Mouse (Mus musculus) forebrain, embryonic 16.5 days (tissue): Measurements from ENCODE around the gene Fndc10. TPM values are rescaled to one million over a fixed set of nuclear protein-coding genes. Genes with fewer than 3 reads are reported as not detected.
"Not testable (repeated sequence)": the region's sequence is repeated elsewhere in the genome, so short reads cannot be mapped to it uniquely, and the experiment has no call there.

Experiments used
- ATAC-seq: fragments of 200-750 bp; cut with Nextera tagmentation; 2 replicates; pipeline ENCODE4 v1.8.0; 2017; ENCODE audit warnings: mild to moderate bottlenecking, moderate library complexity
- H3K27ac ChIP-seq: fragments of 300-500 bp; sonication (generic); 2 replicates; pipeline ENCODE4 v1.5.1; 2014; ENCODE audit warnings: low read length, control low read depth
- H3K27me3 ChIP-seq: fragments of 300-500 bp; sonication (generic); replicated peaks from 2 replicates; pipeline ENCODE4 v1.6.1; 2014; ENCODE audit warnings: low read length; ENCODE audit not compliant: control insufficient read depth, insufficient read depth
- H3K36me3 ChIP-seq: fragments of 300-500 bp; sonication (generic); 2 replicates; pipeline ENCODE4 v1.6.1; 2014; ENCODE audit not compliant: control insufficient read depth, insufficient read depth
- H3K4me1 ChIP-seq: fragments of 300-500 bp; sonication (generic); replicated peaks from 2 replicates; pipeline ENCODE4 v1.6.1; 2014; ENCODE audit warnings: low read length; ENCODE audit not compliant: control insufficient read depth, insufficient read depth
- H3K4me2 ChIP-seq: fragments of 300-500 bp; sonication (generic); 2 replicates; pipeline ENCODE4 v1.6.1; 2014; ENCODE audit warnings: mild to moderate bottlenecking, low read length, control low read depth
- H3K4me3 ChIP-seq: fragments of 300-500 bp; sonication (generic); replicated peaks from 2 replicates; pipeline ENCODE4 v1.5.1; 2014; ENCODE audit warnings: mild to moderate bottlenecking, low read length, control low read depth
- H3K9ac ChIP-seq: fragments of 300-500 bp; sonication (generic); replicated peaks from 2 replicates; pipeline ENCODE4 v1.6.1; 2014; ENCODE audit warnings: low read depth, low read length, control low read depth
- H3K9me3 ChIP-seq: fragments of 300-500 bp; sonication (generic); 2 replicates; pipeline ENCODE4 v1.6.1; 2016; ENCODE audit warnings: low read length; ENCODE audit not compliant: control insufficient read depth
- WGBS: fragments of 180-500 bp; shearing (Covaris S2); extraction: QIAGEN DNeasy Blood & Tissue Kit; methylation state at CpG from one replicate; pipeline ENCODE4 v1.1.7; 2014; 5-methylcytosine and 5-hydroxymethylcytosine counted together
- polyA plus RNA-seq: library from polyadenylated mRNA; unstranded; fragments of >200 nt; fragmentation: Nextera tagmentation; extraction: Ambion mirVana; gene quantifications from 2 replicates; pipeline ENCODE4 v1.2.1, GENCODE M21; 2015

Gene Fndc10
- polyA plus RNA-seq = 4.8 and 7.5 TPM in 2 replicates

DNA sequence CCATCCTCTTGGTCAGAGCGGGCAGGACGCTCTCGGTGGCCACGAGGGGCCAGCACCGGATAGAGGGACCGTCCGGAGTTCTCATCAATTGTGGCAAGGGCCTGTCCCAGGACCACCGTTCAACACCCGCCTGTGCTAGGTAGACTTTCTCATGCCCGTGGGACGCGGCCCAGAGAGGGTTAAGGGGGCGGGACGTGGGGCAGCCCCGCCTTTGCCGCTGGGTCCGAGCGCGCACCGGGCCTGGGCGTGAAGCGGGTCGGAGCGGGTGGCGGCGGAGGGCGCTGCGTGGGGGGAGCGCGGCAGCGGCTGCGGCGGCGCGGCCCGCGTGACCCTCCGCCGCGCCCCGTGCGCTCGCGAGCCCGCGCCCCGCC, at the start of gene Fndc10:
Gene Fndc10, plus strand, starts transcription at position 232 of the 371 bp plus-strand sequence.
- Histone ChIP-seq H3K36me3 (no peaks in the 10 kb centered on the region), H3K4me2 (peak within 1 kb of the TSS; percentile 81), H3K27ac (peak within 1 kb of the TSS; percentile 90), H3K9ac (peak within 1 kb of the TSS; percentile 78), H3K9me3 (no peaks in the 10 kb centered on the region), H3K4me3 (peak within 1 kb of the TSS; percentile 74), H3K27me3 (no peaks in the 10 kb centered on the region), H3K4me1 (peaks cover 22% of the 10 kb centered on the region)
- under 1% methylated on average over 44 of the region's 47 CpGs for WGBS
- peak; percentile 88 for ATAC-seq

GRCm38 (mm10) chr4:155645308-155645707, 48.8 kb upstream of the Fndc10 start, which contains the start of gene Gm10563:
TSS of gene Gm10563 (minus strand) at chr4:155645408.
- not testable (repeated sequence) for H3K27ac ChIP-seq, ATAC-seq, H3K4me1 ChIP-seq, H3K4me3 ChIP-seq, H3K27me3 ChIP-seq, H3K9ac ChIP-seq, H3K4me2 ChIP-seq, H3K9me3 ChIP-seq
- 94% methylated on average over 2 of the region's 2 CpGs for WGBS
- H3K36me3 ChIP-seq = peaks cover 60% of the 10 kb centered on the region

DNA sequence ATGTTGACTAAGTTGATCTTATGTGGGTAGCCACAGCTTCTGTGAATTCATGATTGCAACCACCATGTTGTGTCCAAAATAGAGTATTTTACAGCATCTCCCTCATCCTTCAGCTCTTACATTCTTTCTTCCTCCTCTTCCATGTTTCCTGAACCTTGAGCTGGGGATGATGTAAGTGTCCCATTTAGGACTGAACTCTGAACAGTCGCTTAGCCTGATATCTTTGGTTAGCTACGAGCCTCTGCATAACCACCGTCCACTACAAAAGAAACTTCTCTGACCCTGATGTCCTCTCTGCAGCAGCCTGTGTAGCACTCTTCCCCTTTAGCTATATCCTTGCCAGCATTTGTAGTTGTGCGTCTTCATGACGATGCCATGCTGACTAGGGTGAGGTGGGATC, 48.4 kb upstream of the Fndc10 start:
- WGBS = 95% methylated on average over 5 of the region's 5 CpGs
- no peak for ATAC-seq
- H3K9ac ChIP-seq = no peak overlapping the region
- no peaks in the 10 kb centered on the region for H3K4me1 ChIP-seq
- H3K27ac ChIP-seq = no peak overlapping the region
- peaks cover under 1% of the 10 kb centered on the region; the same call in 1 of the 2 replicates for H3K27me3 ChIP-seq
- H3K4me2 ChIP-seq = no peak overlapping the region
- no peak overlapping the region for H3K4me3 ChIP-seq
- H3K36me3 ChIP-seq = peaks cover 60% of the 10 kb centered on the region
- no peaks in the 10 kb centered on the region for H3K9me3 ChIP-seq

GRCm38 (mm10) chr4:155649355-155649754, 44.8 kb upstream of the Fndc10 start:
- Histone ChIP-seq H3K9ac (no peak overlapping the region), H3K4me3 (no peak overlapping the region), H3K4me1 (peaks cover 18% of the 10 kb centered on the region), H3K9me3 (no peaks in the 10 kb centered on the region), H3K27me3 (peaks cover 34% of the 10 kb centered on the region), H3K4me2 (no peak overlapping the region), H3K36me3 (peaks cover 40% of the 10 kb centered on the region), H3K27ac (no peak overlapping the region)
- 94% methylated on average over 11 of the region's 11 CpGs for WGBS
- ATAC-seq = no peak

DNA sequence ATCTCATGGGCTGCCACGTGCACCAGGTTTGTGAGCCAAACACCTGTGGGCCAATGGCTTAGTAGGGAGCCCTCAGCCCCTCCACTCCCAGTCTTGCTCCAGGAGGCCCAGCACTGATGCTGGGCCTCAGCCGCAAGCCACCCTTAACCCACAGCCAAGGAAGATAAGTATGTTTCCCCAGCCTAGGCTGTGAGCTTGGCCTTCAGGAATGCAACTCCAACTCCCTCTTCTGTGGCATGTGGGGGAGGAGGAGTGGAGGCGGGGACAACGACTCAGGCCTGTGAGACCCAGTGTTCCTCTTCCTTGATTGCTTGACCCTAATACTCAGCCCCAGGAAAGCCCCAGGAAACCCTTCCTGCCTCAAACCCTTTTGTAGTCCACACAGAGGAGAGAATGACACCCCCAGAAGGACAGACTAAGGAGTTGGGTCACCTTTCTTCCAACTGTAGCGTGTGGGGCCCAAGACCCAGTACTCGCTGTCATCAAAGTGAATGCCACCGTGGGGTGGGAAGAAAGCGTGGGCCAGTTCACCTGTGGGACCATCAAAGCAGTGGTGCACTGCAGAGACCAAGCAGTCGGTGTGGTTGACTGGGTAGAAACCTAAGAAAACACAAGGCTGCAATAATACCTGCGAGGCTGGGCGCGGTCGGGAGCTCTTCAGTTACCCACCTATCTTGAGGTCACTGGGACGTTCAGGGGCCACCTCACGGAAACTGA, 42.4 kb upstream of the Fndc10 start:
- Histone ChIP-seq H3K9ac (no peak overlapping the region), H3K4me1 (peaks cover 28% of the 10 kb centered on the region), H3K27me3 (peaks cover 53% of the 10 kb centered on the region), H3K27ac (no peak overlapping the region), H3K4me3 (no peak overlapping the region), H3K4me2 (no peak overlapping the region), H3K36me3 (peaks cover 40% of the 10 kb centered on the region), H3K9me3 (no peaks in the 10 kb centered on the region)
- no peak for ATAC-seq
- WGBS = 68% methylated on average over 15 of the region's 15 CpGs

DNA sequence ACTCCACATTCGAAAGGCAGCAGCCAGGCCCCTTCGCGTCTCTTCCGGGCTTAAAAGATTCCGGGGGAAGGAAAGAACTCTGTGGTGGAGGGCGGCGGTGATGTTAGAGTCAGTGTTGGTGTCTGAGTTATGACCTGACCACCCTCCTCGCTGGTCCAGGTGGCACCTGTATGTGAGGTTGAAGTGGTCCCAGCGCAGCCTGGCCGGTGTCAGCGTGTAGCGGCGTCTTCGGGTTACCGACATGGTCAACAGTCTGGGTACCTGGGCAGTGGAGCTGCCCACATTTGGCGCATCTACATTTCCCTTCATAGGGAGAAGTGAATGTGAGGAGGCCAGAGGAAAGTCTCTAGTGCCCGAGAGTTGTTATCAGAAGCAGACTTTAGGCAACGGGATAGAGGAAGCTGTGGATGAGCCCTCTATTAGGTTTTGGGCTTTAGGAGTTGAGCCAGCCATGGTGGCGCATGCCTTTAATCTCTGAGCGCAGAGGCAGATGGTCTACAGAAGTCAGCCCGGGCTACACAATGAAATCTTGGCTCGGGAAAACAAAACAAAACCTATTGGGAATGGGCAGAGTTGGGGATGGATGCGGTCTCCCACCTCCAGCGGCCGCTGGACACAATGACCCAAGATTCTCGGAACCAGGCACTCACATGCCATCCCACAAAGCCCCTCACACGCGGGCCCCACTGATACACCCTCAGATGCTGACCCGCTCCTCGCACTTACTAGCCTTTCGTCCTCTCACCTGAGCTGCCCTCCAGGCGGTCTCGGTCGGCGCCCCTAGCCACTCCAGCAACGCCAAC, 41.7 kb upstream of the Fndc10 start:
- WGBS = 21% methylated on average over 36 of the region's 36 CpGs
- H3K27me3 ChIP-seq = peaks cover 53% of the 10 kb centered on the region
- H3K4me1 ChIP-seq = peaks cover 28% of the 10 kb centered on the region
- peak overlapping the region; percentile 56 for H3K4me2 ChIP-seq
- no peaks in the 10 kb centered on the region for H3K9me3 ChIP-seq
- H3K36me3 ChIP-seq = peaks cover 37% of the 10 kb centered on the region
- H3K9ac ChIP-seq = peak overlapping the region; percentile 43; the same call in 1 of the 2 replicates
- peak overlapping the region; percentile 31 for H3K4me3 ChIP-seq
- ATAC-seq = no peak
- H3K27ac ChIP-seq = no peak overlapping the region

- H3K9ac ChIP-seq = peak within 1 kb of the TSS; percentile 43
- peak within 1 kb of the TSS; percentile 31 for H3K4me3 ChIP-seq
- H3K4me2 ChIP-seq = peak within 1 kb of the TSS; percentile 56
- no peaks in the 10 kb centered on the region for H3K9me3 ChIP-seq
- H3K4me1 ChIP-seq = peaks cover 28% of the 10 kb centered on the region
- peaks cover 31% of the 10 kb centered on the region for H3K36me3 ChIP-seq
- H3K27ac ChIP-seq = no peak within 1 kb of the TSS
- peak; percentile 26 for ATAC-seq
- H3K27me3 ChIP-seq = peaks cover 53% of the 10 kb centered on the region
- under 1% methylated on average over 33 of the region's 33 CpGs for WGBS
These were observed 41.1 kb upstream of the Fndc10 start, which contains the start of gene Mmp23 for GRCm38 (mm10) chr4:155653086-155653450. TSS of gene Mmp23 (minus strand) at chr4:155653384.

- 1% methylated on average over 31 of the region's 31 CpGs for WGBS
- no peaks in the 10 kb centered on the region for H3K9me3 ChIP-seq
- no peak overlapping the region for H3K27ac ChIP-seq
- peak overlapping the region; percentile 31 for H3K4me3 ChIP-seq
- peak overlapping the region; percentile 43 for H3K9ac ChIP-seq
- H3K27me3 ChIP-seq = peaks cover 53% of the 10 kb centered on the region
- peaks cover 28% of the 10 kb centered on the region for H3K4me1 ChIP-seq
- H3K36me3 ChIP-seq = peaks cover 26% of the 10 kb centered on the region
- peak overlapping the region; percentile 56 for H3K4me2 ChIP-seq
- peak; percentile 43; the same call in 1 of the 2 replicates for ATAC-seq
These were observed 40.5 kb upstream of the Fndc10 start for GRCm38 (mm10) chr4:155653451-155654182.

- WGBS = under 1% methylated on average over 6 of the region's 6 CpGs
- peaks cover 21% of the 10 kb centered on the region for H3K36me3 ChIP-seq
- H3K4me1 ChIP-seq = peaks cover 28% of the 10 kb centered on the region
- no peak overlapping the region for H3K27ac ChIP-seq
- H3K9me3 ChIP-seq = no peaks in the 10 kb centered on the region
- ATAC-seq = peak; percentile 16; the same call in 1 of the 2 replicates
- H3K4me3 ChIP-seq = peak overlapping the region; percentile 31
- H3K4me2 ChIP-seq = peak overlapping the region; percentile 50
- peaks cover 53% of the 10 kb centered on the region for H3K27me3 ChIP-seq
- no peak overlapping the region for H3K9ac ChIP-seq
These were observed 40.0 kb upstream of the Fndc10 start for GRCm38 (mm10) chr4:155654183-155654455.
